ENCODE assay signal across 8 mouse cellular contexts in the genomic region with DNA sequence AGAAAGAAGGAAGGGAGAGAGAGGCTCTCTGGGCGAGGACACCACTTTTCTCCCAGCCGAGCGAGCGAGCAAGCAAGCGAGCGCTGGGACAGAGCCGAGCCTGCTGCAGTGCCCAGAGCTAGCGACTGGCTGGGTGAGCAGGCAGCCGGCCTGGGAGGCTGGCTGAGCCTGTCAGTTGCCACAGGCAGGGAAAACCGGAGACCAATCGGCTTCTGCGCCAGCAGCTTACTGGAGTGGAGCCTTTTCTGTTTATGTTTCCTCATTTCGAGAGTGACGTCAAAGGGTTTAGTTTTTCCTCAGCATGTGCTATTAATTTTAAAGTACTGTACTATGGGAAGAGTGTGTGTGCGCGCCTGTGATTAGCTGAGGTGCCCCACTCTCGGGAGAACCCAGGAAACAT. TPM values are rescaled to one million over a fixed set of nuclear protein-coding genes. Genes with fewer than 3 reads are reported as not detected.
A peak's percentile ranks its signal among the peaks of the same experiment; 100 is the strongest.
DNase-seq lines count a peak whose midpoint lies in the region; ATAC-seq and TF ChIP-seq lines count a peak whose summit lies in the region.

A gene (minus strand): TSS at position 173 of the 400 bp plus-strand sequence.

- H3K9ac ChIP-seq in forebrain, embryonic 15.5 days (replicated peaks) = peak within 1 kb of the TSS; percentile 35
- peak within 1 kb of the TSS; percentile 56 for H3K9ac ChIP-seq in liver, embryonic 14.5 days (replicated peaks)
- H3K9ac ChIP-seq in stomach, embryonic 15.5 days = 0 out of 2 replicates have a peak within 1 kb of the TSS, but pooled peaks have one; percentile 12

- H3K36me3 ChIP-seq in forebrain, embryonic 15.5 days = no peaks in the 10 kb centered on the region
- H3K36me3 ChIP-seq in liver, embryonic 14.5 days (replicated peaks; ENCODE audit: control insufficient read depth, insufficient read depth, low read depth) = no peaks in the 10 kb centered on the region
- H3K36me3 ChIP-seq in stomach, embryonic 15.5 days = no peaks in the 10 kb centered on the region

- H3K4me1 ChIP-seq in cerebellum, adult 2 months (ENCODE audit: control insufficient read depth, insufficient read depth, low read length) = no peaks in the 10 kb centered on the region
- H3K4me1 ChIP-seq in forebrain, embryonic 15.5 days = peaks cover 33% of the 10 kb centered on the region
- H3K4me1 ChIP-seq in liver, embryonic 14.5 days (replicated peaks; ENCODE audit: control insufficient read depth in 2 of 2, insufficient read depth in 2 of 2, low read length in 1 of 2) = peaks cover 0 to 10% of the 10 kb centered on the region in 2 experiments; a peak in 2 of 4 replicates
- peaks cover 4% of the 10 kb centered on the region; the same call in 1 of the 2 replicates for H3K4me1 ChIP-seq in stomach, embryonic 15.5 days

- no peak for TF ChIP-seq CTCF in cerebellum, adult 2 months (IDR thresholded peaks at IDR 0.05; ENCODE audit: borderline replicate concordance, insufficient read depth, low read depth, low read length)
- no peak for TF ChIP-seq CTCF in liver, embryonic 14.5 days (IDR thresholded peaks at IDR 0.05; ENCODE audit: low read depth)

- peak; percentile 32 for DNase-seq in CD4-positive helper T cell, adult 2 months (ENCODE audit: low read depth, low spot score)
- DNase-seq in cerebellum, adult 2 months = peak; percentile 63 to 67
- DNase-seq in heart, postnatal 10 days = peak; percentile 86 to 87
- peak; percentile 80 to 89 for DNase-seq in kidney, postnatal 4 days
- peak; percentile 17 to 31 (median 26) for DNase-seq in liver, embryonic 14.5 days (ENCODE audit: low read depth in 3 of 3, low spot score in 3 of 3)
- peak; percentile 13 to 55 for DNase-seq in natural killer cell, adult 2 months (ENCODE audit: low spot score in 2 of 2)

- intact Hi-C loops in heart, postnatal 10 days (cut with DNase I) = loop anchor here (5.0 kb wide), 3 partner anchors 178 to 318 kb away; no protein-coding TSS in a partner anchor

- no peaks in the 10 kb centered on the region for H3K9me3 ChIP-seq in forebrain, embryonic 15.5 days
- no peaks in the 10 kb centered on the region for H3K9me3 ChIP-seq in liver, embryonic 14.5 days (ENCODE audit: control insufficient read depth, low read length)
- H3K9me3 ChIP-seq in stomach, embryonic 15.5 days = no peaks in the 10 kb centered on the region

- no peak for TF ChIP-seq EP300 in liver, embryonic 14.5 days (IDR thresholded peaks at IDR 0.05; ENCODE audit: low read depth)

- no peak within 1 kb of the TSS for H3K27ac ChIP-seq in cerebellum, adult 2 months (ENCODE audit: insufficient read depth, low read length)
- peak within 1 kb of the TSS; percentile 39; the same call in 1 of the 2 replicates for H3K27ac ChIP-seq in forebrain, embryonic 15.5 days (replicated peaks)
- no peak within 1 kb of the TSS for H3K27ac ChIP-seq in liver, embryonic 14.5 days
- peak within 1 kb of the TSS; percentile 33; the same call in 1 of the 2 replicates for H3K27ac ChIP-seq in stomach, embryonic 15.5 days

- no peak for TF ChIP-seq POLR2A in cerebellum, adult 2 months (IDR thresholded peaks at IDR 0.05; ENCODE audit: borderline replicate concordance, insufficient read depth, low read length)

- 13% methylated on average over 17 of the region's 17 CpGs for WGBS in cerebellum, adult 2 months
- WGBS in forebrain, embryonic 15.5 days = 11% methylated on average over 17 of the region's 17 CpGs
- 10% methylated on average over 17 of the region's 17 CpGs for WGBS in liver, embryonic 14.5 days (ENCODE audit: insufficient replicate concordance)
- 6% methylated on average over 17 of the region's 17 CpGs for WGBS in stomach, embryonic 15.5 days

- H3K27me3 ChIP-seq in cerebellum, adult 2 months (ENCODE audit: control insufficient read depth, insufficient read depth, low read length) = no peaks in the 10 kb centered on the region
- no peaks in the 10 kb centered on the region for H3K27me3 ChIP-seq in forebrain, embryonic 15.5 days
- H3K27me3 ChIP-seq in liver, embryonic 14.5 days (ENCODE audit: control insufficient read depth, insufficient read depth, low read length) = no peaks in the 10 kb centered on the region
- no peaks in the 10 kb centered on the region for H3K27me3 ChIP-seq in stomach, embryonic 15.5 days (replicated peaks)

- peak; percentile 95 for ATAC-seq in forebrain, embryonic 15.5 days (replicated peaks)
- peak; percentile 57; the same call in 1 of the 2 replicates for ATAC-seq in liver, embryonic 14.5 days (ENCODE audit: insufficient read depth)
- ATAC-seq in stomach, embryonic 15.5 days (ENCODE audit: insufficient read depth, low FRiP score, low read depth) = peak; percentile 86

- peak within 1 kb of the TSS; percentile 49 for H3K4me2 ChIP-seq in forebrain, embryonic 15.5 days (replicated peaks)
- peak within 1 kb of the TSS; percentile 67 for H3K4me2 ChIP-seq in liver, embryonic 14.5 days (ENCODE audit: low read depth)
- peak within 1 kb of the TSS; percentile 54 for H3K4me2 ChIP-seq in stomach, embryonic 15.5 days

- H3K4me3 ChIP-seq in cerebellum, adult 2 months (replicated peaks; ENCODE audit: insufficient read depth, low read depth, low read length) = peak within 1 kb of the TSS; percentile 48
- H3K4me3 ChIP-seq in forebrain, embryonic 15.5 days = peak within 1 kb of the TSS; percentile 33
- peak within 1 kb of the TSS; percentile 29 to 42 for H3K4me3 ChIP-seq in liver, embryonic 14.5 days (ENCODE audit: insufficient read depth in 1 of 2, low read depth in 2 of 2, low read length in 2 of 2)
- H3K4me3 ChIP-seq in stomach, embryonic 15.5 days (replicated peaks) = peak within 1 kb of the TSS; percentile 35

RNA-seq across cellular contexts. Expression of the gene that starts here (rescaled TPM):
- polyA plus RNA-seq in cerebellum, adult 2 months (2012; rRNA removed) = 8.5 and 8.9 TPM in 2 replicates
- polyA plus RNA-seq in forebrain, embryonic 15.5 days (2015; fragmentation: Nextera tagmentation; extraction: Ambion mirVana) = 3.7 and 4.5 TPM in 2 replicates
- 10 to 100 TPM; 43.1 to 50.5 TPM for total RNA-seq in heart, postnatal 10 days (2021)
- 0.11 and 0.22 TPM in 2 replicates for polyA plus RNA-seq in liver, embryonic 14.5 days (2012; rRNA removed)
- polyA plus RNA-seq in liver, embryonic 14.5 days (2014; fragmentation: Nextera tagmentation; extraction: Ambion mirVana) = 0.18 and 0.39 TPM in 2 replicates
- polyA plus RNA-seq in stomach, embryonic 15.5 days (2015; fragmentation: Nextera tagmentation; extraction: Ambion mirVana) = 3.7 and 3.9 TPM in 2 replicates

Comparison
In these comparisons a context has a peak if more than half of its experiments do, and no peak if none do; other contexts are left out.
1. Peak in DNase-seq, ATAC-seq, H3K4me3 ChIP-seq, H3K9ac ChIP-seq and H3K4me2 ChIP-seq in liver, embryonic 14.5 days; RNA of the gene not detected or under 1 TPM.
2. DNase-seq: peak in every context shown above with its lines; median percentile 86 in heart, postnatal 10 days; 84 in kidney, postnatal 4 days; 65 in cerebellum, adult 2 months; 34 in natural killer cell, adult 2 months; 32 in CD4-positive helper T cell, adult 2 months; 26 in liver, embryonic 14.5 days.
3. H3K27ac ChIP-seq: peak in forebrain, embryonic 15.5 days (single experiment) and stomach, embryonic 15.5 days (single experiment); none in cerebellum, adult 2 months (single experiment) and liver, embryonic 14.5 days (single experiment).
4. Peak in every context shown above with its lines, with median percentiles within 50 percentile points of each other: H3K4me3 ChIP-seq, ATAC-seq, H3K4me2 ChIP-seq and H3K9ac ChIP-seq.